Mouse (Mus musculus) kidney, embryonic 16.5 days (tissue): ENCODE data around the gene Col4a1. TPM values are rescaled to one million over a fixed set of nuclear protein-coding genes. Genes with fewer than 3 reads are reported as not detected.

Experiments used
- ATAC-seq: fragments of 200-750 bp; cut with Nextera tagmentation; 2 replicates; pipeline ENCODE4 v1.8.0; 2017; ENCODE audit warnings: moderate TSS enrichment; ENCODE audit not compliant: low FRiP score, low TSS enrichment
- H3K27ac ChIP-seq: fragments of 300-500 bp; sonication (generic); 2 replicates; pipeline ENCODE4 v1.5.1; 2014; ENCODE audit warnings: low read length
- H3K27me3 ChIP-seq: fragments of 300-500 bp; sonication (generic); 2 replicates; pipeline ENCODE4 v1.6.1; 2014; ENCODE audit warnings: low read length, control low read depth, mixed read lengths; ENCODE audit not compliant: insufficient read depth
- H3K36me3 ChIP-seq: fragments of 300-500 bp; sonication (generic); 2 replicates; pipeline ENCODE4 v1.6.1; 2014; ENCODE audit warnings: low read length, control low read depth, mixed read lengths; ENCODE audit not compliant: insufficient read depth
- H3K4me1 ChIP-seq: fragments of 300-500 bp; sonication (generic); 2 replicates; pipeline ENCODE4 v1.6.1; 2014; ENCODE audit warnings: low read length, control low read depth, mixed read lengths; ENCODE audit not compliant: insufficient read depth
- H3K4me2 ChIP-seq: fragments of 300-500 bp; sonication (generic); replicated peaks from 2 replicates; pipeline ENCODE4 v1.6.1; 2014; ENCODE audit warnings: low read depth, low read length
- H3K4me3 ChIP-seq: fragments of 300-500 bp; sonication (generic); 2 replicates; pipeline ENCODE4 v1.5.1; 2014; ENCODE audit warnings: mild to moderate bottlenecking, low read length
- H3K9ac ChIP-seq: fragments of 300-500 bp; sonication (generic); replicated peaks from 2 replicates; pipeline ENCODE4 v1.6.1; 2014; ENCODE audit warnings: low read length
- H3K9me3 ChIP-seq: fragments of 300-500 bp; sonication (generic); 2 replicates; pipeline ENCODE4 v1.6.1; 2016; ENCODE audit warnings: low read length, control low read depth
- WGBS: fragments of 180-500 bp; shearing (Covaris S2); extraction: QIAGEN DNeasy Blood & Tissue Kit; methylation state at CpG from one replicate; pipeline ENCODE4 v1.1.7; 2014; 5-methylcytosine and 5-hydroxymethylcytosine counted together
- polyA plus RNA-seq: library from polyadenylated mRNA; unstranded; fragments of >200 nt; fragmentation: Nextera tagmentation; extraction: Ambion mirVana; gene quantifications from 2 replicates; pipeline ENCODE4 v1.2.1, GENCODE M21; 2015

The Col4a1 gene
- polyA plus RNA-seq, 1 experiment from 2014 or later: 440 TPM

DNA sequence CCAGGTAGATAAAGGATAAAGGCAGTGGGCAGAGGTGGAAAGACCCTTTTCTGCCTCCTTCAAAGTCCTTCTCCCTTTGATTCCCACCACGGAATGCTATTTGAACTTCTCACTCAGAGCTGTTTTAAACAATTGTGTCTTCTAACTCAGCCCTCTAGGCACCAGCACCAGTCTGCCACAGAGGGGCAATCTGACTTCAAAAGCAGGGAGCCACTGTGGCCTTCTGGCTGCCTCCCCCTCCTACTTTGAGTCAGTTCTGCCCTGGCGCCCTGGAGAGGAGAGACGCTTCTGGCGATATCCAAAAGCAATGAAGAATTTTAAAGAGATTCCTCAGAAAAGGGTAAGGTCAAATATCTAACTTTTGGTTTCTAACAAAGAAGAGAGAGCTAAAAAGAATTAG lies 82.3 kb downstream of the Col4a1 start:
- Histone ChIP-seq H3K9ac (no peak overlapping the region), H3K27me3 (no peaks in the 10 kb centered on the region), H3K4me3 (no peak overlapping the region), H3K27ac (no peak overlapping the region), H3K4me2 (no peak overlapping the region), H3K9me3 (no peaks in the 10 kb centered on the region), H3K4me1 (peaks cover 20% of the 10 kb centered on the region), H3K36me3 (peaks cover 77% of the 10 kb centered on the region)
- WGBS: 57% methylated on average over 4 of the region's 4 CpGs
- ATAC-seq: no peak

DNA sequence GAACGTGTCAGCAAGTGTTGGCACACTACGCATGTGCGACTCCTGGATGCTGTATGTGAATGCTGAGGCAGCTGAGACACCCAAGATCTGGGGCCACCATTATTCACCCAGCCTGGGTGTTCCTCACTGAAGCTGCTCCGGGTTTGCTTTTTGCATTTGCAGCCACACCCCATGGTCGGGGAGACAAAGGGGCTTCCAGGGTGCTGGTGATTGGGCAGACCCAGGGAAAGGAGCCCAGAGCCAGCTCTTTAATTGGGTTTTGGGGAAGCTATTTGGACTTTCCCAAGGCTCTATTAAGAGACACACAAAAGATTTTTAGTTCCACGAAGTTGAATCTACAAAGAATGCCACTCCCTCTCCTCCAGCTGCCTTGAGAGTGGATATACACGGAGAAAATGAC lies 85.2 kb downstream of the Col4a1 start:
- WGBS: 74% methylated on average over 7 of the region's 7 CpGs
- Histone ChIP-seq H3K27me3 (no peaks in the 10 kb centered on the region), H3K9me3 (no peaks in the 10 kb centered on the region), H3K4me1 (no peaks in the 10 kb centered on the region), H3K27ac (no peak overlapping the region), H3K4me2 (no peak overlapping the region), H3K9ac (no peak overlapping the region), H3K36me3 (peaks cover 78% of the 10 kb centered on the region), H3K4me3 (no peak overlapping the region)
- ATAC-seq: no peak

DNA sequence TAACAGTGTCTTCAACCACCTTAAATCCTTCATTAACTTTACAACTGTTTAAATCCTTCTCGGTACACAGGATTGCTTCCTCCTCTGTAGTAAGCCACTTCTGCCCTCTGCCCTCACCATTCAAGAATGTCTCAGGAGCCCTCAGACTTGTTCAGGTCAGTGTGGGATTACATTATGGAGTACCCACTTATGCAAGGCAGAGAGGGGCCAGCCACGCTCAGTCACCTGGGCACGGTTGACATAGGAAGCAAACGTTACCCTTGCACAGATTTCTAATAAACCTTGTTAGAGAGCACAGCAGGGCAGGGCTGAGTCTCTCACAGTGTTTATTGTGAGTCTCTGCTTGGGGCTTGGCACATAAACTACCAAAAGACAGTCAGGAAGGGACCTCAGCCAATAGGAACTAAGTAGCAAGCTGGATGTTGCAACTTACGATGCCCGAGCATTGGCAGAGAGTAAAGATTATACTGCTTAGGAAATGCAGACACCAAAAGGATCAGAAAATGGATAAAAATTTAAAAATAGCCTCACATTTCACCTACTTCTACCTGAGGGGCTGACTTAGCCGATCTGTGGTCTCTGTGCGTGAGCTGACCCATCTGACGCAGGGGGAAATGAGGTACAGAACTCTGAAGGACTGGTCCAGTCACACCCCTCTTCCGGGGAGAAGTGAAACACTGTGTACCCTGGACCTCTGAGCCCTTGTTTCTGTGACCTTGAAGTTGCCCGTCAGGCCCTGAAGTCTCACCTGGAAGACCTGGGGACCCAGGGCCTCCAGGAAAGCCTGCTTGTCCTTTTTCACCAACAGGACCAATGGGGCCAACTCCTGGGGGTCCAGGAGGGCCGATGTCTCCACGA lies 86.8 kb downstream of the Col4a1 start:
- no peak overlapping the region for H3K4me2 ChIP-seq
- no peaks in the 10 kb centered on the region for H3K9me3 ChIP-seq
- ATAC-seq: no peak
- 82% methylated on average over 13 of the region's 13 CpGs for WGBS
- no peaks in the 10 kb centered on the region for H3K27me3 ChIP-seq
- no peaks in the 10 kb centered on the region for H3K4me1 ChIP-seq
- no peak overlapping the region for H3K27ac ChIP-seq
- H3K4me3 ChIP-seq: no peak overlapping the region
- H3K36me3 ChIP-seq: peaks cover 80% of the 10 kb centered on the region
- no peak overlapping the region for H3K9ac ChIP-seq

DNA sequence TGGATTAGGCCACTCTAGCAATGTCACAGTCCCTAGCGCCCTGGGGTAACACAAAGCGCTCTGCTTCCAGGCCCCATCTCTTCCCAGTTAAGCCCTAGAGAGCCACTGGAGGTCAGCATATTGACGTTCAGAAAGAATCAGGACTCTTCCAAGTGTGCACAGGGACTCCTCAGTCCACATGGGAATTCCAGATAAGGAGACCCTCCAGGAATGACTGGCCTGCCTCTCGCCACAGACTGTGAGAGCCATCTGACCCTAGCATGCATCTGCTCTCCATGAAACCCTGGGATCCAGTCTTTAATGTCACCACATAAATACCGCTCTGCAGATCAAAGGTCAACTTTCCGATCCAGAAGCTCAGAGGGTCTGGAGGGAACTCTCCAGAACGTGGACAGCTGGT lies 88.4 kb downstream of the Col4a1 start:
- no peak overlapping the region for H3K9ac ChIP-seq
- H3K36me3 ChIP-seq: peaks cover 83% of the 10 kb centered on the region
- H3K9me3 ChIP-seq: no peaks in the 10 kb centered on the region
- 57% methylated on average over 7 of the region's 7 CpGs for WGBS
- no peaks in the 10 kb centered on the region for H3K4me1 ChIP-seq
- no peak overlapping the region for H3K4me3 ChIP-seq
- H3K27ac ChIP-seq: no peak overlapping the region
- no peaks in the 10 kb centered on the region for H3K27me3 ChIP-seq
- ATAC-seq: no peak
- H3K4me2 ChIP-seq: no peak overlapping the region

DNA sequence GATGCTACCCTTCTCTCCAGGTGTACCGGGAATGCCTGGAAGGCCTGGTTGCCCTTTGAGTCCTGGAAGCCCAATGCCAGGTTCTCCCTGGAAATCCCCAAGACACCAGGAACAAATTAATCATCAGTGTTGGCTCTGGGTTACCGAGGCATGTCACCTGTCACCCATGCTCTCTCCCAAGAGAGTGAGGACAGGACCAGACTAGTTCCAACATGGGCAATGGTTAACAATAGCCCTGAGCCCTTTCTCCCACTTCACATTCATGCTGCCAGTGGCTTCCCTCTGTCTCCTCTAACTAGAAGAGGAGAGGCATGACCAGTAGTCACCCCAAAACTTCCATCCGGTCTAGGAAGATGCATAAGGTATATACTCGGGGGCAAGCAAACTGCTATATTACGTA lies 91.3 kb downstream of the Col4a1 start:
- no peak for ATAC-seq
- H3K36me3 ChIP-seq: peaks cover 88% of the 10 kb centered on the region

DNA sequence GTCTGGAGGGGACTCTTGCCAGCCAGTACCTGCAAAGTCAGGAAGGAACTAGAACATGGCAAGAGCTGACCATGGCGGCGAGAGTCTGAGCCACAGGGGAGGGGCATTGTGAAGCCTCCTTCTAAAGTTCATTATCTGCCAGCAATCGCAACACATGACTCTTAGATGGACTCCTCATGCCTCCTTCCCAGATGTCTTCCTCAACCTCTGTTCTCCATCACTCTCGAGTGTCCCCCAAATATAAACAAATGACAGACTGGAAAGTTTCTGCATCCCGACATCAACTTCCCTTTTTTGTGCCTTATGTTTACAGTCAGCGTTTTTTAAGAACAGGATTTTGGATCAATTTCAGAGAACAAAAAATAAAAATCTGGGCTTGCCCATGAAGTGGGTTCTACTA lies 93.3 kb downstream of the Col4a1 start:
- Histone ChIP-seq H3K27ac (no peak overlapping the region), H3K36me3 (peaks cover 96% of the 10 kb centered on the region), H3K4me1 (no peaks in the 10 kb centered on the region), H3K27me3 (no peaks in the 10 kb centered on the region), H3K9me3 (no peaks in the 10 kb centered on the region), H3K4me3 (no peak overlapping the region), H3K9ac (no peak overlapping the region), H3K4me2 (no peak overlapping the region)
- no peak for ATAC-seq
- WGBS: 79% methylated on average over 6 of the region's 6 CpGs

More for the DNA sequence above, 91.3 kb downstream of the Col4a1 start:
- Histone ChIP-seq H3K27ac (no peak overlapping the region), H3K27me3 (no peaks in the 10 kb centered on the region), H3K9ac (no peak overlapping the region), H3K4me3 (no peak overlapping the region), H3K9me3 (no peaks in the 10 kb centered on the region), H3K4me1 (no peaks in the 10 kb centered on the region), H3K4me2 (no peak overlapping the region)
- 85% methylated on average over 5 of the region's 5 CpGs for WGBS

DNA sequence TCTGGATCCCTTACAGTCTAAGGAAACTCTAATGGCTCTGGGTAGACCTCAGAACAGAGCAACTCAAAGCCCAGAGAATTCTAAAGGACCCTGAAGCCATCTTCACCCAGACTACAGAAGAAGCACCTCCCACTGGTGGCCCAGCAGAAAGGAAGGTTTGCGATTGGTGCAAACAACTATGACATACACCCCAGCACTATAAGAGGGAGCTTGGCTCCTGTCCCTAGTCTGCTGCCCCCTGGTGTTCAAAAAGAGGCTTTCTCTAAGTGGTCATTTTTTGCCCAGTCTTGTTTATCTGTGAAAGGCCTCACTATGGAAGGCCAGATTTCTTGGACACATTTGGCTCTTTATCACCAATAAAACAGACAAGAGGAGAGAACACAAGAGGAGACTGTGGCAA lies 97.4 kb downstream of the Col4a1 start:
- Histone ChIP-seq H3K9ac (no peak overlapping the region), H3K4me3 (no peak overlapping the region), H3K27ac (0 out of 2 replicates have a peak overlapping the region, but pooled peaks have one; percentile 18), H3K36me3 (peaks cover 99% of the 10 kb centered on the region), H3K4me2 (no peak overlapping the region), H3K4me1 (no peaks in the 10 kb centered on the region), H3K9me3 (no peaks in the 10 kb centered on the region), H3K27me3 (no peaks in the 10 kb centered on the region)
- peak; percentile 59; the same call in 1 of the 2 replicates for ATAC-seq
- 32% methylated on average over 1 of the region's 1 CpGs for WGBS

DNA sequence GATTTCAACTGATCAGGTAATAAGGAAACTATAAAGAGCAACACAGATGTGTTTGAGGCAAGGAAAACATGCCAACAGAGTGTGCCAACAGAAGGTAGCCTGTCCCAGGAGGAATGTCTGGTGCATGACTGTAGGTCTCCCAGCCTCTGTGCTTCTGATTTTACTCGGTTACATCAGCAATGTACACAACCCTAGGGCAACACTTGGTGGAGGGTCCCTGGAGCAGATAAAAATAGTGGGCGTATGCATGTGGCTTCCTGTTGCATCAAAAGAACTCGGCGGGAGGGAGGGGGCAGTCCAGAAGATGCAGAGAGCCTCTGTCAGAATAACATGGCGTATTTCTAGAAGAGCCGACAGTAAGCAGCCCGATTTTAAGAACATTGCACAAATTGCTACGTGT lies 106.1 kb downstream of the Col4a1 start:
- Histone ChIP-seq H3K27ac (no peak overlapping the region), H3K9me3 (no peaks in the 10 kb centered on the region), H3K4me2 (no peak overlapping the region), H3K4me3 (no peak overlapping the region), H3K36me3 (peaks cover 84% of the 10 kb centered on the region), H3K27me3 (no peaks in the 10 kb centered on the region), H3K9ac (no peak overlapping the region), H3K4me1 (0 out of 2 replicates have a peak, but pooled peaks cover 3% of the 10 kb centered on the region)
- WGBS: 78% methylated on average over 8 of the region's 8 CpGs
- no peak for ATAC-seq

DNA sequence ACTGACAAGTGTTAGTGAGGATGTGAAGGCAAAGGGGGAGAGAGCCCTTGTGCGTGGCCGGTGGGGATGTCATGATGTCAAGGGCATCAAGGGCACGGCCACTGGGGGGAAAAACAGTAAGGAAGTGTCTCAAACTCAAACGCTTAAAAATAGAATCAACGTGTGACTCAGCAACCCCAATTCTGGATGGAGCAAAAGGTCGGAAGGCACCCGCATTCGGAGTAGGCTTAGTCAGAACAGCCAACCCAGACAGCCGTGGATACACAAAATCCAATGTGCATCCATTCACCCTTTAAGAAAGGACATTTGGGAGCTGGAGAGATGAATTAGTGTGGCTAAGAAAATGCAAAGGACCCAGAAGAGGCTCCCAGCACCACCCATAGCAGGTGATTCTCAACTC lies 107.1 kb downstream of the Col4a1 start:
- Histone ChIP-seq H3K9me3 (no peaks in the 10 kb centered on the region), H3K27ac (no peak overlapping the region), H3K27me3 (no peaks in the 10 kb centered on the region), H3K36me3 (peaks cover 84% of the 10 kb centered on the region), H3K4me1 (0 out of 2 replicates have a peak, but pooled peaks cover 3% of the 10 kb centered on the region), H3K4me3 (no peak overlapping the region), H3K9ac (no peak overlapping the region), H3K4me2 (no peak overlapping the region)
- ATAC-seq: no peak
- 82% methylated on average over 9 of the region's 9 CpGs for WGBS
